Mouse (Mus musculus): ENCODE data around the gene Eprs.

- TF ChIP-seq MYOG (IDR thresholded peaks at IDR 0.05; ENCODE audit: control insufficient read depth, extremely low read depth, insufficient read length) (no peak), USF1 (IDR thresholded peaks at IDR 0.05; ENCODE audit: low read depth) (no peak), CTCF (IDR thresholded peaks at IDR 0.05; ENCODE audit: control insufficient read depth, insufficient read depth, insufficient read length) (no peak)
Measured at GRCm38 (mm10) chr1:185353351-185353750, 9.5 kb upstream of the Eprs start.
